Mouse (Mus musculus): Measurements from ENCODE around the gene Optc.

DNA sequence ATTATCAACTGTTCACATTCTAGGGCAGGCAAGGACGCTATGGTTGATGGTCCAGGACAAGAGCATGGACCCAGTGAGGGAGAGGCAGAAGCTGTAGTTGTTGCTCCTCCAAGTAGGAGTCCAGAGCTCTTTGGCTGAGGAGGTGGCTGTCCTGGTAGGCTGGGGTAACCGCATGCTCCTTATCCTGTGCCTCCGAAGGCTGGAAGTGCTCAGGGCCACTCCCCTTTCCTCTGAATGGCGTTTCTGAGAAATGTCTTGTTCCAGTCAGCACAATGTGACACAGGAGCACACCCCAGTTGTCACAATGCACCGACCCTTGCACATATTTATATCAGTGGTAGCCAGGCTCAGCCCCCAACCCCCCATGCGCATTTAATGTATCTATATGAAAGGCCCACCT, 43.8 kb upstream of the Optc start:
- TF ChIP-seq CTCF (IDR thresholded peaks at IDR 0.05; ENCODE audit: low read depth) = no peak
- TF ChIP-seq EP300 (optimal IDR thresholded peaks at IDR 0.05) = no peak

All from stomach, postnatal 0 days (tissue).